Mouse (Mus musculus) thymus, postnatal 0 days (tissue): Measurements from ENCODE around the gene Ldb2. TPM values are rescaled to one million over a fixed set of nuclear protein-coding genes. Genes with fewer than 3 reads are reported as not detected.

Experiments
- DNase-seq: peaks from one replicate; pipeline ENCODE4 v3.0.0-alpha.2; 2015; ENCODE audit warnings: low spot score
- polyA plus RNA-seq: library from polyadenylated mRNA; unstranded; fragments of >200 nt; fragmentation: Nextera tagmentation; extraction: Ambion mirVana; gene quantifications from 2 replicates; pipeline ENCODE4 v1.2.1, GENCODE M21; 2015

Ldb2 gene
- polyA plus RNA-seq, 1 experiment from 2014 or later = 5.1 TPM

- no peak for DNase-seq
Measured at GRCm38 (mm10) chr5:44548468-44548867, 251.0 kb downstream of the Ldb2 start.

GRCm38 (mm10) chr5:44543472-44544132 is 255.9 kb downstream of the Ldb2 start:
- no peak for DNase-seq

GRCm38 (mm10) chr5:44541748-44542147 is 257.7 kb downstream of the Ldb2 start:
- no peak for DNase-seq

GRCm38 (mm10) chr5:44538687-44539086 is 260.8 kb downstream of the Ldb2 start:
- DNase-seq = no peak

GRCm38 (mm10) chr5:44538000-44538395 is 261.5 kb downstream of the Ldb2 start:
- DNase-seq = no peak

GRCm38 (mm10) chr5:44537316-44537999 is 262.0 kb downstream of the Ldb2 start:
- no peak for DNase-seq

GRCm38 (mm10) chr5:44529466-44529865 is 270.0 kb downstream of the Ldb2 start:
- DNase-seq = no peak

GRCm38 (mm10) chr5:44529001-44529400 is 270.5 kb downstream of the Ldb2 start:
- DNase-seq = no peak

GRCm38 (mm10) chr5:44505221-44505620 is 294.3 kb downstream of the Ldb2 start:
- no peak for DNase-seq

- no peak for DNase-seq
Measured at GRCm38 (mm10) chr5:44504786-44505185, 294.7 kb downstream of the Ldb2 start.

- no peak for DNase-seq
Measured at GRCm38 (mm10) chr5:44498229-44498628, 301.3 kb downstream of the Ldb2 start.

GRCm38 (mm10) chr5:44496854-44497253 is 302.6 kb downstream of the Ldb2 start:
- no peak for DNase-seq

- no peak for DNase-seq
Measured at GRCm38 (mm10) chr5:44495092-44495491, 304.4 kb downstream of the Ldb2 start.

GRCm38 (mm10) chr5:44494133-44494532 is 305.3 kb downstream of the Ldb2 start:
- no peak for DNase-seq

- DNase-seq = no peak
Measured at GRCm38 (mm10) chr5:44491526-44491925, 308.0 kb downstream of the Ldb2 start.

- no peak for DNase-seq
Measured at GRCm38 (mm10) chr5:44490462-44490861, 309.0 kb downstream of the Ldb2 start.

GRCm38 (mm10) chr5:44483426-44484106 is 315.9 kb downstream of the Ldb2 start:
- DNase-seq = no peak

- no peak for DNase-seq
Measured at GRCm38 (mm10) chr5:44481406-44481805, 318.1 kb downstream of the Ldb2 start.

- DNase-seq = no peak
Measured at GRCm38 (mm10) chr5:44476356-44476755, 323.1 kb downstream of the Ldb2 start.

GRCm38 (mm10) chr5:44475543-44475942 is 323.9 kb downstream of the Ldb2 start:
- DNase-seq = no peak

GRCm38 (mm10) chr5:44473857-44474762 is 325.4 kb downstream of the Ldb2 start:
- no peak for DNase-seq
